Mouse (Mus musculus) left cerebral cortex, postnatal 25 days (tissue): Measurements from ENCODE around the gene Epb41l2. TPM values are rescaled to one million over a fixed set of nuclear protein-coding genes. Genes with fewer than 3 reads are reported as not detected.

ENCODE experiments used
- DNase-seq, 2 experiments: peaks; one replicate each; pipeline ENCODE4 v3.0.0; 2022; ENCODE audit warnings: low spot score in 2 of 2, mixed read lengths in 1 of 2
- intact Hi-C: fragments of 180-260 bp; cut with DNase I; formaldehyde crosslinking; loops from one replicate; pipeline ENCODE4 v1.15.1; 2025
- total RNA-seq, 2 experiments: library from RNA; stranded (reverse); gene quantifications; 2 replicates each; pipeline ENCODE4 v1.2.3; 2021

The Epb41l2 gene
- total RNA-seq, 2 experiments from 2014 or later, result 132 to 159 TPM

DNA sequence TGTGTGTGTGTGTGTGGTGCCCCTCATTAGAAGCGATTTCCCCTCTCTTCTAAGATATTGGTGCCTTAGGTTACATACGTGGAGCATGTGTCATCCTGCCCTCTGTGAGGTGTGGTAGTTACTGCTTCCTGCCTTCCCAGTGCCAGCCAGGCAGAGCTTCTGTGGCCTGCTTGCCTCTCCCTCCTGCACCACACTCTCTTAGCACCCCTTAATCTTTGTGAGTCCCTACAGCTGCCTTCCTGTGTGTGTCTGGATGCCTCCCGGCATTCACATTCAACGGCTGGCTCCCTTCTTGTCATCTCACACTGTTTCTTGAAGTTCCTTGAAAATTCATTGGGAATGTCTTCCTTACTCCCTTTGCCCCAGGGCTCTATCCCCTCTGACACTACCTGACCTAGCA, 67.2 kb downstream of the Epb41l2 start:
- intact Hi-C loops, result no loop called here
- no peak for DNase-seq

DNA sequence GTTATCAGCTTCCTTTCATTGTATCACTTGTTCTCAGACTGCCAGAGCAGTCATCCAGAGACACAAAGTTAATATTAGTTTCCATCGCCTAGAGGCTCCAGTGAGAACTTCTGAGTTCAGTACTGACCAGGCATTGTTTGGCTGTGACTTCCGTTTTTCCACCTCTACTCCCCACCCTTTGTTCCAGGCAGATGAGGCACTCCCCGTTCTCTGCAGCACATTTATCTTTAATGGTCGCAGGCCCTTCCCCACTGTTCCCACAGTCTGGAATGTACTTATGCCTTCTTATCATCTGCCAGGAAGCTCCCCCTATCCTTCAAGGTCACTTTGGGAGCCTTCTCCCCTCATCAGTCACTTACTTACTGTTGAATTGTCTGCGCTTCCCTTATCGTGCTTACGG, 67.9 kb downstream of the Epb41l2 start:
- DNase-seq, result no peak
- intact Hi-C loops, result no loop called here

DNA sequence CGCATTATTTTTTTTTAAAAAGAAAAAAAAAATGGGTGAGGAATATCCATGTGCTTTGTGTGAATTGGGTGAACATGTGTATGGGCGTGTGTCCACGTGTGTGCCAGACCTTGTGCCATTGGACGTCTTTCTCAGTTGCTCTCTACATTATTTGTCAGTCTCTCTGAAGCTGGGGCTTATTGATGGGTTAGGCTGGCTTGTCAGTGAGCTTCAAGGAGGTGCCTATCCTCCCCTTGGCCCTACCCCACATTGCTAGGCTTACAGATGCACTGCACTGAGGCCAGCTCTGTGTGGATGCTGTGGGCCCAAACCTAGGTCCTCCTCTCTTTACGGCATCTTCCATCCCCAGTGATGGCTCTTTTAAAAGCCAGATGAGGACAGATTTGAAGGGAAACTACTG, 69.1 kb downstream of the Epb41l2 start:
- intact Hi-C loops, result no loop called here
- DNase-seq, result no peak

DNA sequence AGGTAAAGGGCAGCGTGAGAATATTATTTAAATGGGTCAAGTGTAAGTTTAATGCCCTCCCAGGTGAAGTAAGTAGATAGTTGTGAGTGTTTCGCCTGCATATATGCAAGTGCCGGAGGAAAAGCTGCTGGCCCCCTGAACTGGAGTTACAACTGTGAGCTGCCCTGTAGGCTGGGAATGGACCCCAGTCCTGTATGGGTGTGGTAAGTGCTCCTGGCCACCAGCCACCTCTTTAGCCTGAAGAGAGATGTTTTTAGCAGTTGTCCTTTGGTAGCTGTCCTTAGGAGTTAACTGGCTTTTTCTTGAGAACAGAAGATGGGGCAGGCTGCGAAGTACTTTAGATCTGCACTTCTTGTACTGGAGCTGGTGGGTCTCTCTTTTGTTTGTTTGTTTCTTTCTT, 69.7 kb downstream of the Epb41l2 start:
- intact Hi-C loops, result no loop called here
- DNase-seq, result no peak

DNA sequence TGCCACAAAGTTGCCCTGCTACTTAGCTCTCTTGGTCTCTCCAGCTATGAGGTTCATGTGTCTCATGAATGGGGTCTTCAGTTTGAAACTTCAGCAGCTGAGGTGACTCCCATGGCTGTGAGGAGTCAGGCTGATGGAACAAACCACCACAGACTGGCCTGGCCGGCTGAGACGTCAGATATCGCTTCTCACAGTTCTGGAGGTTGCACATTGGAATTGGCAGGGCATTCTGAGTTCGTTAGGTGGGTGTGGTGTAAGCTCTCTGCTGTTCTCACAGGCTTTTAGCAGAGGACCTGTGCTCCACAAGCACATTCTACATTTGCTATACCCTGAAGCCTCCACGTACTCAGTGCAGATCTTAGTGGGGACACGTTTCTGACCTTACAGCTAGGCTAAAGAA, 71.3 kb downstream of the Epb41l2 start:
- no peak for DNase-seq
- intact Hi-C loops, result loop anchor here (10.0 kb wide), 1 partner anchor 66 kb away; no protein-coding TSS in a partner anchor

DNA sequence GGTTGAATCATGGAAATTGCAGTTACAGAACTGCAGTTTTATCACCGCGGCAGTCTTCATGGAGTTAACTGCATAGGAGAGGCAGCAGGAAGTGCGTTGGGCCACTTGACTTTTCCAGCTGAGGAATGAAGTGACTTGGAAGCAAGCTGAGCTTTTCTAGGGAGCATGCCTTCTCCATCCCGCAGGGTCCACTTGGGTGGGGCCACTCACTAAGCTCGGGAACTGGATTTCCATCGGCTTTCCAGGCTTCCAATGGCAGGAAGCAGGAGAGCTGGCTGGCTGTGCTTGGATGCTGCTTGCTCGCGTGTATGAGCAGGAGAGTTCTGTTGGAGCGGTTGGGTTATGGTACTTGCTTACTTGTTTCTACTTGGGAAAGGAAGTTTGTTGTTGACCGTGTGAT, 72.8 kb downstream of the Epb41l2 start:
- no peak for DNase-seq
- intact Hi-C loops, result loop anchor here (10.0 kb wide), 1 partner anchor 68 kb away; no protein-coding TSS in a partner anchor

DNA sequence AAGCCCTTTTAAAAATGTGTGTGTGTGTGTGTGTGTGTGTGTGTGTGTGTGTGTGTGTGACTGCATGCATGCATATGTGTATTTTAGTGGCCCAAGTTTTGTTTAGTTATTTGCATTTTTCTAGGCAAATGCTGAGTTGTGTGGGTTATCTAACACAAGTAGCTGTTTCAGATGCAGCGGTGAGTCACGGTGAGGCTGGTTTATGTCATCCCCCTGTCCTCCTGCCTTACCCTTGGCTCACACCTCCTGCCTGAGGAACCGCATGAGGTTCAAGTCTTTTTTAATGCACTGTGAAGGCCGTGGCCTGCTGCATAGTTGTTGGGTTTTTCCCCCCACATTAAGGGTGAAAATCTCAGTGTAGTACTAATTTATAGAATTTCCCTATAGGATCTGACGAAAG, 73.3 kb downstream of the Epb41l2 start:
- intact Hi-C loops, result loop anchor here (10.0 kb wide), 1 partner anchor 68 kb away; no protein-coding TSS in a partner anchor

DNA sequence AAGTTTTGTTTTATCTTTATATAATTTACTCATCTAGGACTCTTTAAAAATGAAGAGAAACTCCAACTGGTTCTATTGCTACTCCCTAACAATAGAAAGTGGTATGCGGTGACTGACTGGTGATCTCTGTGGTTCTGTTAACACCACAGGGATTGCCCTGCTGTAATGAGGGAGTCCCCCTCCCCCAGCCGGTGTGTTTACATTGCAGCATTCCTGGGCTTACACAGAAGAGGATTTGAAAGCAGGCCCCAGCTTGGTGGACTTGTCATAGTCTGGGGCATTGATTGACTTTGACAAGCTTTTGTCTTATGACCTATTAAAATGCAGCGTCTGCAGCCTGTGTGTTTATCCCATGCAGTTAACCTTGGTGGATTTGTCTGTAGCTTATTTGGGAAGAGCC, 73.9 kb downstream of the Epb41l2 start:
- DNase-seq, result no peak
- intact Hi-C loops, result loop anchor here (10.0 kb wide), 1 partner anchor 69 kb away; no protein-coding TSS in a partner anchor

More for the DNA sequence above, 73.3 kb downstream of the Epb41l2 start:
- peak in 1 of 2 experiments; percentile 59 for DNase-seq

DNA sequence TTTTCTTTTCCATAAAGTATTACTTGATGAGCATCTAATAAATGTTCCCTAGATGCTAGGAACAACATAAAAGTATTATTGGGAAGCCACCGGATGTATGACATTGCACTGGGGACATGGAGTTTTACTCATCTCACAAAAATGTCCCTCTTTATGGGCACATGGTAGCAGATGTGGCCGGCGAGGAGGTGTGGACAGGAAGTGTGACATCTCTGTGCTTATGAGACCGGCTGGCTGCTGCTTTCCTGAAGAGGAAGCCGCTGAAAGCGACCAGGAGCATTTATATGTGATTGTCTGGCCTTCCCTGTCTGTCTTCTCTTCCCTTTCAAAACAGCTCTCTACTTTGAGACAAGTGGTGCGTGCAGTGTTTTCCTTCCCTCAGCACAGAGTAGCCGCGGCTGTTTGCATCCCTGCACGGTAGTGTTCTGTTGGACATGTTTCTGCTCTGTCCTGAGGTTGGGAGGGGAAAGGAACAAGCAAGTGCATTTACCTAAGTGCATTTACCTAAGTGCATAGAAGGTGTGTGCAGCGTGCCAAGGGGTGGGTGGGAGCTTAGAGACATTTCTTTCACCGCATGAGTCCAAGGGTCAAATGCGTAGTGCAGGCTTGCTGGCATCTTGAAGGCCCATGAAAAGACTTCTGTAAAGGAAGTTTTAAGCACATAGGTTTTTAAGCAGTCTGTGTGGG, 74.9 kb downstream of the Epb41l2 start:
- intact Hi-C loops, result loop anchor here (10.0 kb wide), 1 partner anchor 70 kb away; no protein-coding TSS in a partner anchor
- DNase-seq, result peak in 1 of 2 experiments; percentile 38

DNA sequence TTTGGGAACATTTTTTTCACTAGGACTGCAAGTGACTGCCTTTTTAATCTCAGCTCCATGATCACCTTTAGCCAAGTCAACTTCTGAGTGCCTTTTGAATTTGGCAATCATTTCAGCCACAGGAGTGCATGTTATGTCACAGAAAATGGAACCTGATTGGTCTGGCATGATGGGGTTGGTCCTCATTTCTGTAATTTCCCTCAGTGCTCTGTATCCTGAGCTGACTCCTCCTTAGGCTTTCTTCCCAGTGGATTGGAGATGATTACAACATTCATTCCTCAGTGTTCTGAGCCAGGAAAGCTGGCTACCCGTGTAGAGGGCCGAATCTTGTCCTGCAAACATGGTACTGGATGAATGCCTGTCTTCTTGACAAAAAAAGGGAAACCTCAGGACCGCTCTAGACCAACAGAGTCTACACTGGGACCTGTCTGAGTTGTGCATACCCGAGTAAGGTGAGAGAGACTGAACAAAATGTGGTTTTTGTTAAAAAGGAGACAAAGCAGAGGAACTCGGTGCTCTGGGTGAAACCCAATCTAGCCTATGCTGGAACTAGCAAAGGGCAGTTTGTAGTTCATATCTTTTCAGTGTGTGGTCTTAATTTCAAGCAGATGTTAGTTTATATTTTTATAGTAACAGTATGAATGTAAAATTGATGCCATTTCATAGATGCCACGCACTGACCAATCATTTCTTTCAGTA, 77.3 kb downstream of the Epb41l2 start:
- intact Hi-C loops, result loop anchor here (10.0 kb wide), 1 partner anchor 72 kb away; no protein-coding TSS in a partner anchor
- no peak for DNase-seq

DNA sequence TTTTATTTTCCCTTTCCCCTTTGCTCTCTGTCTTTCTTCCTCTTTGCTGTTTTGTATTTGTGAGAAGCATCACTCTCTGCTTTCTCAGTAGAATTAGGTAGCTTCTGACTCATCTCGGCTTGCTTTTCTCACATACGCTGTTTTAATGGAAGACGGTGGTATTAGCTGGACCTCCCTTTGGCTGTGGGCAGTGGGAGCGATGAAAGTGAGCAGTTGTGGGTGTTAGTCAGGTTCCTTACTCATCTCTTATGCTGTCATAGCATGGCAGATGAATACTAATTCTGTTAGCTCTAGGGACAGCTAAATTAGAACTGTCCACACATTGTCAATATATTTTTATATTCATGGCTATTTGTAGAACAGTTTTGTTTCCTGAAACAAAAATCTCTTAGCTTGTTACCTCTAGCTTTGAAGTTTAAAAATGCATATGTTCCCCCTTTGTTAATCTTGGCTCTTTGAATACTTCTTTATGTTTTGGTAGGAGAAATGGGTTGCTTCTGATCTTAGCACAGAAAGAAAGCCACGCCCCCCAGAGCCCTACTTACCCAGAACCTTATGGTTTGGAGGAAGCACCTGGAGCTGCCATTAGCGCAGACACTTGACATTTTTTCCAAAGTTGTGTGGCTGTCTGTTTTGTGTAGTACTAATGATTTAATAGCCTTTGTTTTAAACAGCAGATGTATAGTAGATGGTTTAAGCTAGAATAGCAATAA, 78.1 kb downstream of the Epb41l2 start:
- DNase-seq, result peak; percentile 23 to 65
- intact Hi-C loops, result loop anchor here (10.0 kb wide), 1 partner anchor 73 kb away; no protein-coding TSS in a partner anchor

DNA sequence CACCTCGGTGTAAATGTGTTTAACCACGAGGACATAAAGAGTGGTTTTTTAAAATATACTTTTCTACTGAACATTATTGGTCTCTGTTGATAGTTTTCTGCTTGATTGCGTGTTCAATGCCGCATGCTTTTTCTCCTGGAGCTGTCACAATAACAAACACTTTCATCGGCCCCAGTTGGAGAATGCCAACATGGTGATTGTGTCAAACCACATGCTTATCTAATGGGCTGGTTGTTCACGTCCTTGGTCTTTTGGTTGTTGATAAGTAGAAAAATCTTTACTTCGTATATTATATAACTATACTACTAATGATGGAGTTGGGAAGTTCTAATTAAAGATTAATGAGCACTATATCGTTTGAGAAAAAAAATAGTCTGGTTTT, 78.7 kb downstream of the Epb41l2 start:
- intact Hi-C loops, result loop anchor here (10.0 kb wide), 1 partner anchor 73 kb away; no protein-coding TSS in a partner anchor
- DNase-seq, result no peak

DNA sequence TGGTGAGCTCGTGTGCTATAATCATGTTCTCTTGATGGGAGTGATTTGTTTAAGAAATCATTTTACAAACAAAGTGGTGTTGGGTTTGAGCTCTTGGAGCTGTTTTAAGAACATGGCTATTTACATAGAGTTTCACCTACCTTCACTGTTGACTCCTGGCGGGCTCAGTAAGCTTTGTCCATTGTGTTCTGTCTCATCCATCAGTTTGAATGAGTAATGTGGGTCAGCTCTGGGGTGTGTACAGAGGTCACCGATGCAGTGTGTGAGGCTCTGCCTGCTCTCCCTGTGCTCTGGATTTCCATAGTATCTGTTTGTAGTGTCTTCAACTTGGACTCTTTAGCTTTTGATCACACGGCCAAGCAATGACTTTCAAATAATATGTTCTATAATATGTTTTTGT, 79.6 kb downstream of the Epb41l2 start:
- intact Hi-C loops, result loop anchor here (10.0 kb wide), 1 partner anchor 74 kb away; no protein-coding TSS in a partner anchor

DNA sequence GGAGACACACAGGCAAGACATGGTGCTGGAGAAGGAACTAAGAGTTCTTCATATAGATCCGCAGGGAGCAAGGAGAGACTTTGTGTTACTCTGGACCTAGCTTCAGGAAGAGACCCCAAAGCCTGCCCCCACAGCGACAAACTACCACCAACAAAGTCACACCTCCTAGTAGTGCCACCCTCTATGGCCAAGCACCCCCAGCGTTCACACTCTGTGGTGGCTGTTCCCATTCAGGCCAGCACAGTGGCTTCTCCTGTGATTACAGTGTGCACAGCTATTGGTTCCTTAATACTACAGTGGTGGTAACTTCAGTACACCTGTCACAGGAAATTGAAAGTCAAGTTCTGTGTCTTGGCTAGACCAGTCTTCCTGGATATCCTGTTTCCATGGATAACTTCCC, 80.3 kb downstream of the Epb41l2 start:
- no peak for DNase-seq
- intact Hi-C loops, result loop anchor here (10.0 kb wide), 1 partner anchor 75 kb away; no protein-coding TSS in a partner anchor

More for the DNA sequence above, 79.6 kb downstream of the Epb41l2 start:
- DNase-seq, result no peak

DNA sequence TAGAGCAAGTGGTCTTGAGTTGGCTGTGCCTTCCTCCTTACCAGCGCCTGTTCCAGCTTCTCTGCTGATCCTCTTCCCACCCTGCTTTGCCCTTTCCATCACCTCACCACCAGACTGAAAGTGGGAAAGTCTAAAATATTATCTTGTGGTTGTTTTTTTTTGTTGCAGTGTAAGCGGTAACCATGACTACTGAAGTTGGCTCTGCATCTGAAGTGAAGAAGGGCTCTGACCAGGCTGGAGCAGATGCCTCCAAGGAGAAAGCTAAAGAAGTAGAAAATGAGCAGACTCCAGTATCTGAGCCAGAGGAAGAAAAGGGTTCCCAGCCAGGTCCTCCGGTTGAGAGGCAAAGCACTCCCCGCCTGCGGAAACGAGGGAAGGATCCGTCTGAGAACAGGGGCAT, 81.8 kb downstream of the Epb41l2 start:
- DNase-seq, result no peak
- intact Hi-C loops, result no loop called here

DNA sequence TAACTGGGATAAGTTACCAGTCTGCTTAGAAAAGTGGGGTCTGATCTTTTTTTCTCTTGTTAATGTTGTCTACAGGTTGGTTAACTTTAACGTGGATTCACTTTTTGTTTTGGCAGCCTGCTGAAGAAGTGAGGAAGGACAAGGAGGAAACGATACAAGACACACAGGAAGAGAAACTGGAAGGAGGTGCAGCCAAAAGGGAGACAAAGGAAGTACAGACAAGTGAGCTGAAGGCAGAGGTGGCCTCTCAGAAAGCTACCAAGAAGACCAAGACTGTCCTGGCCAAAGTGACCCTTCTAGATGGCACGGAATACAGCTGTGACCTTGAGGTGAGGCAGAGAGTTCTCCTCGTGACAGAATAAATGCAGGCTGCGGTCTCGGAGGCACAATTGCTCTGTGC, 84.0 kb downstream of the Epb41l2 start:
- DNase-seq, result no peak
- intact Hi-C loops, result no loop called here

DNA sequence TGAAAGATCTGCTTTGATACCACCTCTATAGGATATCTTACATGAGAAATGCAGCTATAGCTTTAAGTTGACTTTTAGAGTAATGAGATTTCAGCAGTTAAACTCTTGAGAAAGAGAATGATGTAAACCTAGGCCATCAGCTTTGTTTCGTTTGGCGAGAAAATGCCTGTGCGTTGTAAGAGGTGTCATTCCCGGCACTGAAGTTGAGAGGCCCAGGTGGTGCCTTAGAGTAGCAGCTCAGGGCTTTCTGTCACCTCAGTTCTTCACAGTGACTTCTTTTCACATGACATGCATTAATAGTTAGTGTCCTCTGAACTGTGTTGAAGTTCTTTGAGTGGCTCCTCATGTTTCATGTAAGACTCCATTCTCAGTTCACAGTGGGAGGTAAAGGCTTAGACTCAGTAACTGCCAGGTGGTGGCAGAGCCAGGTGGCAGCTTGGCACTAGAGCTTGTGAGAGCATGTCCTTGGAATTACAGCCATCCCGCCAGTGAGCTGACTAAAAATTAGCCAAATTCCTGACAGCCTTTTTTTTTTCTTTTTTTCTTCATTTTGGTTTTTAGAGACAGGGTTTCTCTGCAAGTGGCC, 84.7 kb downstream of the Epb41l2 start:
- intact Hi-C loops, result no loop called here
- no peak for DNase-seq

DNA sequence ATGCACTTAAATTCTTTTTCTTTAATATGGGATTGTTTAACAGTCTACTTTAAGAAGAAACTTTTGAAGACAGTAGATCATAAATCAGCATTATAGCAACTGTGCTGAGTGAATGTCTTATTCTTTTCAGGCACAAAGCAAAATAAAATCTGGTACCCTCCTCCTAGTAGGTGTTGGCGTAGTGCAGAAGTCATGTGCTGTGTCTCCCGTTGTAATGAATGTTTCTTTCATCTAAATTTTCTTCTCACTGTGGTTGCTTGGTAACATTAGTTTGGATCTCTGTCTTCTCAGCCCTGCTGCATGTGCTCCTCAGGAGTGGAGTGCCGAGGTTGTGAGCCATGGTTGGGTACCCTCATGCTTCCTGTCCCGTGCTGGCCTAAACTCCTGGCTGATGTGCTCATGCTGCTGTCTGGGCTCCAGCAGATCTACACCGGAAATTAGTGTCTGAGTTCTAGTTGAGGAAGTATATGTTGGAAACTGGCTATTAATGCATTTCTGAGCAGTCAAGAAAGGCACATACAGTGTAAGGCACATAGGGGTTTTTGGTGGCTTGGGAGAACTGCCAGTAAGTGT, 87.4 kb downstream of the Epb41l2 start:
- intact Hi-C loops, result no loop called here
- DNase-seq, result peak; percentile 23 to 55

DNA sequence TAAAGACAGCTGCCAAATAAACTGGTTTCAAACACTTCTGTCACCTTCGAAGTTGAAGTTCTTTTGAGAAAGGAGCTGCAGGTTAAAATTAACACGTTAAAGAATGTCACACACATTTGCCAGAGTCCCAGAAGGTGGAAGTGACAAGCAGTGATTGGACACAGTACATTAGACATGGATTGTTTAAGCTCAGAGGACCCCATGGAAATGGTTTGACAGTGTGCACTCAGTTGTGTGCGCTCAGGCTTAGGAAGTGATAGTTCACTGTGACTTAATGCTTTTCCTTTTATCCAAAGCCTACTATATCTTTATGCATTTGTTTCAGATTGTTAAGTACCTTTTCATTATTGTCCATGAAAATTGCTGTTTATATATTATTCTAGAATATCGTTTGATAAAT, 89.1 kb downstream of the Epb41l2 start:
- intact Hi-C loops, result no loop called here
- no peak for DNase-seq
